21 mouse cellular contexts compared by ENCODE assay signal in the genomic region with DNA sequence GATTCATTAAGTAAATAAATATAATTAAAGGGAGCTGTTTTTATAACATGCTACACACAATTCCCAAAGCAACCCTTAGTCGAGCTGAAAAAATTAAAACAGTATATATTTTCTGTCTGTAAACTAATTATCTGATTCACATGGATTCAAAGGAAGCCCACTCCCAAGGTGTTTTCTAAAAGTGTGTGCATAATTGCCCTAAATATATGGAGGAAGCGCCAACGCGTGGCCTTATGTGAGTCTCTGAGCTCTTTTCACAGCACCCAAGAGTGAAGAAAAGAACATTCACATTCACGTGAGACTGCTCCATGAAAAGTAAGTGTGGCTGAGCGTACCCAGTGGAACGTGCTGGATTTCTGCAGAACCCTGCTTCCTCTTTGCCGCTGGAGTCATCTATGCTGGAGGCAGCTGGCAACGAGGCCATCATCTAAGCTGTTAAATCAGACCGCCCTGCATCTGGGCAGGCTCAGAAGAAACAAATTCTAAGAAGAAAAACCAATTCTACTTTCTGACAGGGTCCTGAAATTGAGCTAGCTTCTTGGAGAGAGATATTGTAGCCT.
"Had no signal": no experiment of that assay in that cellular context is flagged by ENCODE, and none has a peak within 500 bp of the region (broad histone marks: within the 10 kb centered on the region; RNA-seq: fewer than 3 reads in every experiment).

No protein-coding gene starts in this region.

- H3K4me1 ChIP-seq: limb, embryonic 10.5 days; limb, embryonic 13.5 days; liver, embryonic 12.5 days; liver, embryonic 15.5 days; lung, embryonic 15.5 days; megakaryocyte, embryonic 14.5 days; midbrain, embryonic 10.5 days; midbrain, embryonic 15.5 days; stomach, embryonic 15.5 days had no signal

- H3K36me3 ChIP-seq: limb, embryonic 10.5 days; limb, embryonic 13.5 days; liver, embryonic 12.5 days; liver, embryonic 15.5 days; lung, embryonic 15.5 days; midbrain, embryonic 10.5 days; midbrain, embryonic 15.5 days; stomach, embryonic 15.5 days had no signal

- H3K9me3 ChIP-seq: limb, embryonic 10.5 days; limb, embryonic 13.5 days; liver, embryonic 12.5 days; liver, embryonic 15.5 days; lung, embryonic 15.5 days; megakaryocyte, embryonic 14.5 days; midbrain, embryonic 10.5 days; midbrain, embryonic 15.5 days; stomach, embryonic 15.5 days had no signal

- H3K4me3 ChIP-seq: limb, embryonic 10.5 days; limb, embryonic 13.5 days; liver, embryonic 12.5 days; liver, embryonic 15.5 days; lung, embryonic 15.5 days; megakaryocyte, embryonic 14.5 days; midbrain, embryonic 10.5 days; midbrain, embryonic 15.5 days; stomach, embryonic 15.5 days had no signal

- ATAC-seq: liver, embryonic 12.5 days; midbrain, embryonic 15.5 days had no signal

- DNase-seq: kidney, adult 18-20 months; kidney, adult 9 months; kidney, postnatal 14 days; kidney, postnatal 4 days; liver; lung, adult 18-20 months; lung, postnatal 10 days; lung, postnatal 36 days; retina, postnatal 1 day; right cerebral cortex, postnatal 25 days; spleen, adult 18-20 months; thymus, postnatal 25 days had no signal

- H3K27me3 ChIP-seq: limb, embryonic 13.5 days; liver, embryonic 12.5 days; liver, embryonic 15.5 days; lung, embryonic 15.5 days; megakaryocyte, embryonic 14.5 days; midbrain, embryonic 15.5 days; stomach, embryonic 15.5 days had no signal

- H3K4me2 ChIP-seq: limb, embryonic 13.5 days; liver, embryonic 12.5 days; liver, embryonic 15.5 days; lung, embryonic 15.5 days; midbrain, embryonic 15.5 days; stomach, embryonic 15.5 days had no signal

- H3K27ac ChIP-seq: limb, embryonic 10.5 days; limb, embryonic 13.5 days; liver, embryonic 12.5 days; liver, embryonic 15.5 days; lung, embryonic 15.5 days; midbrain, embryonic 10.5 days; midbrain, embryonic 15.5 days; stomach, embryonic 15.5 days had no signal

- H3K9ac ChIP-seq: limb, embryonic 13.5 days; liver, embryonic 12.5 days; liver, embryonic 15.5 days; lung, embryonic 15.5 days; midbrain, embryonic 15.5 days; stomach, embryonic 15.5 days had no signal
